Mouse (Mus musculus): ENCODE data around the gene Spsb2. TPM values are rescaled to one million over a fixed set of nuclear protein-coding genes. Genes with fewer than 3 reads are reported as not detected.
A peak's percentile ranks its signal among the peaks of the same experiment; 100 is the strongest.
"Not testable (repeated sequence)": the region's sequence is repeated elsewhere in the genome, so short reads cannot be mapped to it uniquely, and the experiment has no call there.

The Spsb2 gene
- polyA plus RNA-seq, 1 experiment from 2014 or later = 10.5 TPM

GRCm38 (mm10) chr6:124802400-124802799, 6.1 kb upstream of the Spsb2 start:
- H3K4me1 ChIP-seq = peaks cover 17% of the 10 kb centered on the region
- peak overlapping the region; percentile 20 for H3K4me3 ChIP-seq
- WGBS = 5% methylated on average over 6 of the region's 9 CpGs
- H3K9ac ChIP-seq; H3K36me3 ChIP-seq; ATAC-seq (ENCODE audit: insufficient number of reproducible peaks, insufficient read depth, low FRiP score, low TSS enrichment, low read depth); H3K27me3 ChIP-seq; H3K9me3 ChIP-seq: not testable (repeated sequence)
- peak overlapping the region; percentile 51; the same call in 1 of the 2 replicates for H3K27ac ChIP-seq
- H3K4me2 ChIP-seq = peak overlapping the region; percentile 47

DNA sequence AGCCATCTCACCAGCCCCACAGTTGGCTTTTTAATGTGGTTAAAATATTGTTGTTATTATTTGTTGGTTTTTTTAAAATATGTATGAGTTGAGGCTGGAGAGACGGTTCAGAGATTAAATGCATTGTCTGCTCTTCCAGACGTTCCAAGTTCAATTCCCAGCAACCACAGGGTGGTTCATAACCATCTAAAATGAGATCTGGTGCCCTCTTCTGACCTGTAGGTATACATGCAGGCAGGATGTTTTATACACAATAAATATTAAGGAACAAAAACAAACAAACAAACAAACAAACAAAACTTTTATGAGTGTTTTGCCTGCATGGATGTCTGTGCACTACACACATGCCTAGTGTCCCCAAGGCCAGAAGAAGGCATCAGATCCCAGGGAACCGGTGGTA, 5.4 kb upstream of the Spsb2 start:
- Histone ChIP-seq H3K4me3 (no peak overlapping the region), H3K9me3 (no peaks in the 10 kb centered on the region), H3K27me3 (no peaks in the 10 kb centered on the region), H3K4me2 (no peak overlapping the region), H3K4me1 (peaks cover 19% of the 10 kb centered on the region), H3K9ac (no peak overlapping the region), H3K27ac (no peak overlapping the region), H3K36me3 (no peaks in the 10 kb centered on the region)
- 77% methylated on average over 3 of the region's 3 CpGs for WGBS
- ATAC-seq (ENCODE audit: insufficient number of reproducible peaks, insufficient read depth, low FRiP score, low TSS enrichment, low read depth) = no peak

DNA sequence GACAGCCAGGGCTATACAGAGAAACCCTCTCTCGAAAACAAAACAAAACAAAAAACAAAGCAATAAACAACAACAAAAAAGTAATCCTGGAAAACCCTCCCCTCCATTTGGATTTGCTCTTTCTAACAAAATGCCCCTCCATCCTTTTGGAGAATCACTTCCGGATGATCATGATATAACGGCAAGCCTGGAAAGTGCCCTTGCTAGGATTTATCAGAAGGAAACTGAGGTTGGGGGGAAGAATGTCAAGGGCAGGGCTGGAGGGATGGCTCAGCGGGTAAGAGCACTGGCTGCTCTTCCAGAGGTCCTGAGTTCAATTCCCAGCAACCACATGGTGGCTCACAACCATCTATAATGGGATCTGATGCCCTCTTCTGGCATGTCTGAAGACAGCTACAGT, 4.8 kb upstream of the Spsb2 start:
- H3K4me1 ChIP-seq = peaks cover 21% of the 10 kb centered on the region
- H3K9me3 ChIP-seq; ATAC-seq (ENCODE audit: insufficient number of reproducible peaks, insufficient read depth, low FRiP score, low TSS enrichment, low read depth); H3K36me3 ChIP-seq; H3K27ac ChIP-seq; H3K4me3 ChIP-seq; H3K9ac ChIP-seq; H3K27me3 ChIP-seq; H3K4me2 ChIP-seq: not testable (repeated sequence)
- WGBS = 94% methylated on average over 4 of the region's 4 CpGs

DNA sequence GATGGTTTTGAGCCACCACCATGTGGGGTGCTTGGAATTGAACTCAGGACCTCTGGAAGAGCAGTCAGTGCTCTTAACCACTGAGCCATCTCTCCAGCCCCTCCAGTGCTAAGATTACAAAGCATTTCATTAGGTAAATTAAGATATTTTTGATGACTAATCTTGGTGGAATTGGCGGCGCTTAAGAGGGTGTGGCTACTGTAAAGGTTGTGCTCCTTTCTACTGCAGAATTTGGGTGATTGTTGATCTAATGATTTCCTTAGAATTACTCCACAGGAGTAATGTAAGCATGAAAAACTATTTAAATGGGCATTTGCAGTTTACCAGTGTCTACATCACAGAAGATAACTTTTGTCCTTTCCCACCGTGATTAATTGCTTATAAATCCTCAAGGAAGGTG, 4.1 kb upstream of the Spsb2 start:
- no peak for ATAC-seq (ENCODE audit: insufficient number of reproducible peaks, insufficient read depth, low FRiP score, low TSS enrichment, low read depth)
- no peak overlapping the region for H3K4me2 ChIP-seq
- no peak overlapping the region for H3K4me3 ChIP-seq
- H3K27me3 ChIP-seq = no peaks in the 10 kb centered on the region
- no peaks in the 10 kb centered on the region for H3K36me3 ChIP-seq
- no peaks in the 10 kb centered on the region for H3K9me3 ChIP-seq
- peaks cover 25% of the 10 kb centered on the region for H3K4me1 ChIP-seq
- 93% methylated on average over 3 of the region's 3 CpGs for WGBS
- H3K27ac ChIP-seq = no peak overlapping the region
- no peak overlapping the region for H3K9ac ChIP-seq

DNA sequence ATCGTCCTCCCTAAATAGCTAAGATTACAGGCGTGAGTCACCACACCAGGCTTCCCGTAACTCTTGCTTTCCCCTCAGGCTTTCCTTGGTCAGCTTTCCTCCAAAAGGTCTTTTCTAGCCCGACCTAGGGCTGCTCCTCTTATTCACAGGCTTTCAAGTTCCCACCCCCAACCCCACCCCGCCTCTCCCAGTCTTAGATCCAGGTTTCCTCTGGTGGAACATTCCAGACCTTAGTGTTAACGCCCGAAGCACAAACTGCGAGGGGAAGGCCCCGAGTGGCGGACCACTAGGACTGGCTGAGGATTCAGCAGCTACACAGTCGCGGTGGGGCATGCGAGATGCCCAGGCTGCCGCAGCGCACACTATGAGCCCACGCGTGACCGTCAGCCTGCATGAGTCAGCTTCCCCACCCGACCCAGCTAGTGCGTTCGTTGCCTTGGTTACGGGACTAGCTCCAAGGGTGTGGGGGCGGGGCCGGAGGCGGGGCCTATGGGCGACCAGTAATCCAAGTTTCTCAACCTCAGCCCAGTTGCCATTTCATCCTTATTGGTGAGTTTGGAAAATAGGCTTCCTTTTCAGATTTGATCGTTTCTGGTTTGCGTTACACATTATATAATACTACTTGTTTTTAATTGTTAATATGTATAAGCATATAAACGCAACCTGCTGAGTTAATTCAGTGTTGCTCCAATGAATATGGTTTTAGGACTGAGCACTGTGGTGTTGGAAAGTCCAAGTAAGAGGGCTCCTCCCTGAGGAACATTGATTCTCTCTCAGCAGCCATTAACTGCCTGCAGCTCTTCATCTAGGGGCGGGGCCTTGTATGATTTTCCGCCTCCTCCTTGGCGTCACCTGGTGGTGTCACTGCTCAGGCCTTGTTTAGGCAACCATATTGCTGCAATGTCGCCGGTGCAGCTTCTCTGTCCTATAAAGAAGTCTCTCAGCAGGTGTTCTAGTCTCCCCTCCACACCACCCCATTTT, 2.8 kb upstream of the Spsb2 start:
- WGBS = under 1% methylated on average over 34 of the region's 34 CpGs
- Histone ChIP-seq H3K9ac (peak overlapping the region; percentile 70), H3K27ac (peak overlapping the region; percentile 91), H3K4me2 (peak overlapping the region; percentile 81), H3K27me3 (no peaks in the 10 kb centered on the region), H3K36me3 (peaks cover 6% of the 10 kb centered on the region; the same call in 1 of the 2 replicates), H3K4me1 (peaks cover 36% of the 10 kb centered on the region), H3K4me3 (peak overlapping the region; percentile 55), H3K9me3 (no peaks in the 10 kb centered on the region)
- peak; percentile 79 for ATAC-seq (ENCODE audit: insufficient number of reproducible peaks, insufficient read depth, low FRiP score, low TSS enrichment, low read depth)

DNA sequence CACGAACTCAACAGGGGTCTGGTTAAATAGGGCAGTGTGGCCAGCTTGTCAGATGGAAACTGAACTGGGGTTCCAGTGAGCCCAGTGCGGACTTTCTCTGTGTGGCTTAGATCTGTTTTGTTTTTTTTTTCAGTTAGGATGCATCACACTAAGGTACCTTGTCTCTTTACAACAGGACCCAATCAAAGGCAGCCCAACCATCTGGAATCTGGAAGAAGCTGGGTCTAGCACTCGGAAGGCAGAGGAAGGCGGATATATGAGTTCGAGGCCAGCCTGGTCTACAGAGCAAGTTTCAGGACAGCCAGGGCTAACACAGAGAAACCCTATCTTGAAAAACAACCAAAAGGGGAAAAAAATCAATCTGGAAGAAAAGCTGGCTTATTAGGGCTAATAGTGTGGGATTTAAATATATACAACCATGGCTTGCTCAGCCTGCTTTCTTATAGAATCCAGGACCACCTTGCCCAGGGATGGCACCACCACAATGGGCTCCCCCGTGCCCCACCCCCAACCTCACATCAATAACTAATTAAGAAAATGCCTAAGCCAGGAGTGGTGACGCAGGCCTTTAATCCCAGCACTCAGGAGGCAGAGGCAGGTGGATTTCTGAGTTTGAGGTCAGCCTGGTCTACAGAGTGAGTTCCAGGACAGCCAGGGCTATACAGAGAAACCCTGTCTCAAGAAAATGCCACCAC, 1.9 kb upstream of the Spsb2 start:
- peaks cover 39% of the 10 kb centered on the region for H3K4me1 ChIP-seq
- H3K4me2 ChIP-seq = peak overlapping the region; percentile 81
- no peaks in the 10 kb centered on the region for H3K27me3 ChIP-seq
- H3K27ac ChIP-seq = peak overlapping the region; percentile 91
- H3K36me3 ChIP-seq = peaks cover 15% of the 10 kb centered on the region
- ATAC-seq (ENCODE audit: insufficient number of reproducible peaks, insufficient read depth, low FRiP score, low TSS enrichment, low read depth) = no peak
- peak overlapping the region; percentile 55 for H3K4me3 ChIP-seq
- peak overlapping the region; percentile 70; the same call in 1 of the 2 replicates for H3K9ac ChIP-seq
- 69% methylated on average over 7 of the region's 7 CpGs for WGBS
- H3K9me3 ChIP-seq = no peaks in the 10 kb centered on the region

DNA sequence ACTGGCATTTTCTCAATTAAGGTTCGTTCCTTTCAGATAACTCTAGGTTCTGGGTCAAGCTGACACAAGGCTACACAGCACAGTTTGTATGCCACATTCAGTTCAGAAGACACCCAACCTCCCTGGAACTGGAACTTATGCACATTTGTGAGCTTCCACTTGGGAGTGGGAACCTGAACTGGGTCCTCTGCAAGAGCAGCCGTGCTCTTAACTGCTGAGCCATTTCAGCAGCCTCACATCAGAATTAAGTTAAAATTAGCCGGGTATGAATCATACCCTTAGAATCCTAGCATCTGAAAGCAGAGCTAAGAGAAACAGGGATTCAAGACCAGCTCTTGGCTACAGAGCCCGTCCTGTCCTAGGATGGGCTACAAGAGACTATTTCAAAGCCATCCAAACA, 1.1 kb upstream of the Spsb2 start:
- ATAC-seq (ENCODE audit: insufficient number of reproducible peaks, insufficient read depth, low FRiP score, low TSS enrichment, low read depth) = no peak

GRCm38 (mm10) chr6:124807986-124808357, 489 bp upstream of the Spsb2 start:
- Histone ChIP-seq H3K27me3 (no peaks in the 10 kb centered on the region), H3K4me3 (peak overlapping the region; percentile 58), H3K4me2 (peak overlapping the region; percentile 97), H3K4me1 (peaks cover 52% of the 10 kb centered on the region), H3K27ac (peak overlapping the region; percentile 92), H3K36me3 (peaks cover 24% of the 10 kb centered on the region), H3K9ac (peak overlapping the region; percentile 74; the same call in 1 of the 2 replicates), H3K9me3 (no peaks in the 10 kb centered on the region)
- no peak for ATAC-seq (ENCODE audit: insufficient number of reproducible peaks, insufficient read depth, low FRiP score, low TSS enrichment, low read depth)
- WGBS = 79% methylated on average over 6 of the region's 6 CpGs

More for the DNA sequence above, 1.1 kb upstream of the Spsb2 start:
- H3K4me1 ChIP-seq = peaks cover 47% of the 10 kb centered on the region
- no peaks in the 10 kb centered on the region for H3K27me3 ChIP-seq
- no peak overlapping the region for H3K4me3 ChIP-seq
- H3K36me3 ChIP-seq = peaks cover 22% of the 10 kb centered on the region
- 76% methylated on average over 4 of the region's 4 CpGs for WGBS
- H3K9me3 ChIP-seq = no peaks in the 10 kb centered on the region
- no peak overlapping the region for H3K9ac ChIP-seq
- H3K4me2 ChIP-seq = no peak overlapping the region
- H3K27ac ChIP-seq = no peak overlapping the region

GRCm38 (mm10) chr6:124809052-124809774, 752 bp downstream of the Spsb2 start:
- Histone ChIP-seq H3K4me1 (peaks cover 54% of the 10 kb centered on the region), H3K27ac (peak overlapping the region; percentile 92), H3K4me3 (peak overlapping the region; percentile 58), H3K36me3 (peaks cover 24% of the 10 kb centered on the region), H3K9me3 (no peaks in the 10 kb centered on the region), H3K4me2 (peak overlapping the region; percentile 97), H3K9ac (peak overlapping the region; percentile 74), H3K27me3 (no peaks in the 10 kb centered on the region)
- WGBS = under 1% methylated on average over 35 of the region's 35 CpGs
- ATAC-seq (ENCODE audit: insufficient number of reproducible peaks, insufficient read depth, low FRiP score, low TSS enrichment, low read depth) = no peak

DNA sequence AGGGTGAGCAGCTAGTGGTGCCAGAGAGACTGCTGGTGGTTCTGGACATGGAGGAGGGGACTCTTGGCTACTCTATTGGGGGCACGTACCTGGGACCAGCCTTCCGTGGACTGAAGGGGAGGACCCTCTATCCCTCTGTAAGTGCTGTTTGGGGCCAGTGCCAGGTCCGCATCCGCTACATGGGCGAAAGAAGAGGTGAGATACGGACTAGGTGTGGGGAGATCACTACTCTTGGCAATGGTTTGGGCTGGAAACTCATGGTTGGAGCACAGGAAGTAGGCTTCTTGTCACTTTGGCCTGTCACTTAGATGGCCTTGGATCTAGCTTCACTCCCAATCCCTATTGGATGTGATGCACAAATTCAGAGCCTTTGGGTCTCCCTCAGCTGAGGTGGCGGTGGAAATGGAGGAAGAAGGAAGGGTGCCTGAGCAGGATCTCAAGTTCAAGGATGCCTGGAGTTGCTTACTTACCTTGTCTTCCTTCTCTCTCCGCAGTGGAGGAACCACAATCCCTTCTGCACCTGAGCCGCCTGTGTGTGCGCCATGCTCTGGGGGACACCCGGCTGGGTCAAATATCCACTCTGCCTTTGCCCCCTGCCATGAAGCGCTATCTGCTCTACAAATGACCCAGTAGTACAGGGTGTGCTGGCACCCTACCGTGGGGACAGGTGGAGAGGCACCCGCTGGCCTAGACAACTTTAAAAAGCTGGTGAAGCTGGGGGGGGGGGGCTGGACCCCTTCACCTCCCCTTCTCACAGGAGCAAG, 1.5 kb downstream of the Spsb2 start:
- WGBS = 42% methylated on average over 14 of the region's 14 CpGs
- no peaks in the 10 kb centered on the region for H3K27me3 ChIP-seq
- peak overlapping the region; percentile 92 for H3K27ac ChIP-seq
- no peak for ATAC-seq (ENCODE audit: insufficient number of reproducible peaks, insufficient read depth, low FRiP score, low TSS enrichment, low read depth)
- peak overlapping the region; percentile 97 for H3K4me2 ChIP-seq
- peaks cover 61% of the 10 kb centered on the region for H3K4me1 ChIP-seq
- H3K36me3 ChIP-seq = peaks cover 24% of the 10 kb centered on the region
- peak overlapping the region; percentile 58 for H3K4me3 ChIP-seq
- no peaks in the 10 kb centered on the region for H3K9me3 ChIP-seq
- peak overlapping the region; percentile 74 for H3K9ac ChIP-seq

Measured in embryonic facial prominence, embryonic 13.5 days (tissue).